Mouse (Mus musculus): Measurements from ENCODE around the gene Morn4. TPM values are rescaled to one million over a fixed set of nuclear protein-coding genes. Genes with fewer than 3 reads are reported as not detected.
"Not testable (repeated sequence)": the region's sequence is repeated elsewhere in the genome, so short reads cannot be mapped to it uniquely, and the experiment has no call there.

Gene Morn4
- polyA plus RNA-seq, 1 experiment, result not detected

DNA sequence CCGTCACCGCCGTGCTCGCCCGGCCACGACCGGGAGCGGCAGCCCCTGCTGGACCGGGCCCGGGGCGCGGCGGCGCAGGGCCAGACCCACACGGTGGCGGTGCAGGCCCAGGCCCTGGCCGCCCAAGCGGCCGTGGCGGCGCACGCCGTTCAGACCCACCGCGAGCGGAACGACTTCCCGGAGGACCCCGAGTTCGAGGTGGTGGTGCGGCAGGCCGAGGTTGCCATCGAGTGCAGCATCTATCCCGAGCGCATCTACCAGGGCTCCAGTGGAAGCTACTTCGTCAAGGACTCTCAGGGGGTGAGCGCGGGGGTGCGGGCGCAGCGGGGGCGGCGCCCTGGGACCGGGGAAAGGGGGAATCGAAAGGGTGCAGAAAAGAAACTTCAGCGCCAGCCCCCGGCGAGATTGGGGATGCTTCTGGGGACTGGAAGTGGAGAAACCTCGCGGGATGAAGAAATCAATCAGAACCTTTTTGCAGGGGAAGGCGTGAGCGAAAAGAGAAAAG is 4.5 kb upstream of the Morn4 start:
- WGBS, result 3% methylated on average over 52 of the region's 52 CpGs
- H3K4me3 ChIP-seq (ENCODE audit: insufficient read depth, low read depth, low read length), result peak overlapping the region; percentile 96
- TF ChIP-seq CTCF (IDR thresholded peaks at IDR 0.05; ENCODE audit: insufficient read depth, low read depth, low read length), result peak; percentile 24; the same call in 1 of the 2 replicates
- no peak for TF ChIP-seq POLR2A (IDR thresholded peaks at IDR 0.05; ENCODE audit: insufficient read depth, low read depth, low read length)
- H3K27ac ChIP-seq (ENCODE audit: insufficient read depth, low read depth, low read length), result peak overlapping the region; percentile 67
- H3K4me1 ChIP-seq (ENCODE audit: control insufficient read depth, insufficient read depth, low read length), result peaks cover 13% of the 10 kb centered on the region

DNA sequence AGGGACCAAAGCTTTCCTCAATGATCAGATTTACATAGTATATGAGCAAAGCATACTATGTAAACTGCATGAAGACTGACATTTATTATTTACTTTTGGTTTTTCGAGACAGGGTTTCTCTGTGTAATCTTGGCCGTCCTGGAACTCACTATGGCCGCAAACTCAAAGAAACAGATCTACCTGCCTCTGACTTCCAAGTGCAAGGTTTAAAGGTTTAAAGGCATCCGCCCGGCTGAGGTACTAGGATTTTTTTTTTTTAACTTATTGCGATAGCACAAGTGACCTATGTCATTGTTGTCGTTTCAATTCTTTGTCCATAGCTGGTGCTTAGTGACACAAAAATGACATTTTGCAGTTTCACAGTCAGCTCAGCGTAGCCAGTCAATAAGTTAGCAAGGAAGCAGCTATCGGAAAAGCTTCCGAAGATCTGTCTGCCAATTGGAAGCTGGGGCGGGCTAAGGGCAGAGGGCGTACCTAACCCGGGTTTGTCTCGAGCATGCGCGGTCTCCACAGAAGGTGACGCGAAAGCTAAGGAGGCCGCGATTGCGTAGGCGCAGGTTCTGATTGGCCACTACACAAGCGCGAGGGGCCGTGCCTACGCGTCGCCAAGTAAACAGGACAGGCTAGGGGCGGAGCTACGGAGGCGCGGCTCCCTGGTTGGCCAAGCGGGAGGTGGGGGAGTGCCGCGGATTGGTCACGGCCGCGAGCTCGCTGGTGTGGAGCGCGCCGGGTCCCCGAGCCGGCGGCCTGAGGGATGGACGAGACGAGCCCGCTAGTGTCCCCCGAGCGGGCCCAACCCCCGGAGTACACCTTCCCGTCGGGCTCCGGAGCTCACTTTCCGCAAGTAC is 3.8 kb upstream of the Morn4 start, which contains the start of gene Pi4k2a:
TSS of gene Pi4k2a (plus strand) at position 723 of the 848 bp plus-strand sequence.
- under 1% methylated on average over 55 of the region's 55 CpGs for WGBS
- peaks cover 13% of the 10 kb centered on the region for H3K4me1 ChIP-seq (ENCODE audit: control insufficient read depth, insufficient read depth, low read length)
- peak within 1 kb of the TSS; percentile 96 for H3K4me3 ChIP-seq (ENCODE audit: insufficient read depth, low read depth, low read length)
- peak within 1 kb of the TSS; percentile 80 for H3K27ac ChIP-seq (ENCODE audit: insufficient read depth, low read depth, low read length)
- TF ChIP-seq CTCF (IDR thresholded peaks at IDR 0.05; ENCODE audit: insufficient read depth, low read depth, low read length), result no peak
- TF ChIP-seq POLR2A (IDR thresholded peaks at IDR 0.05; ENCODE audit: insufficient read depth, low read depth, low read length), result peak; percentile 78

DNA sequence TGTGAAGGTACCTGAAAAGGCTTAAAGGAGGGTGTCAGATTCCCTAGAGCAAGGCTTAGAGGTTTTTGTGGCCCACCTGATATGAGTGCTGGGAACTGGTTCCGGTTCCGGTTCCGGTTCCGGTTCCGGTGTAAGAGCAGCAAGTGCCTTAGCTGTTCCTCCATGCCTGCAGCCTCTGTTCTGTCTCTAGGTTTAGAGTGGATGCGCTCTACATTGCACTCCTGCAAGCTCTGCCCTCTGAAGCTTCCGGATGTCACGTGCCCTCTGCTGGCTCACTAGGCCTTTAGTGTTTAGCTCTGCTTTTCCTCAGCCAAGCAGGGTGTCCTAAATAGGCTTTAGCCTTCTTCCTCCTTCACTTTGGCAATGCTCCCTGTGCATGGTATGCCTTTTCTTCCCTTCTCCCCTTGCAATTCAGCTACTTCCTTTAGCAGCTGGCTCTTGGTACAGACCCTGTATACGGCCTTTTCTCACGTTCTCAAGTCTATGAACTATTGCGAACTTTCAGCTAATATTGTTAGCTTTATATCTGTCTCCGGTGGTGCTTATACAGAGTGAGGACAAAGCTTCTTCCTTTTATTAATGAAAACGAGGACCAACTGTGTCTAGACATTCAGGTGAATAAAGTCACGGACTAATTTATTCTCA is 3.1 kb upstream of the Morn4 start:
- 12% methylated on average over 14 of the region's 14 CpGs for WGBS
- no peak for TF ChIP-seq POLR2A (IDR thresholded peaks at IDR 0.05; ENCODE audit: insufficient read depth, low read depth, low read length)
- TF ChIP-seq CTCF (IDR thresholded peaks at IDR 0.05; ENCODE audit: insufficient read depth, low read depth, low read length), result no peak
- no peak overlapping the region for H3K4me3 ChIP-seq (ENCODE audit: insufficient read depth, low read depth, low read length)

DNA sequence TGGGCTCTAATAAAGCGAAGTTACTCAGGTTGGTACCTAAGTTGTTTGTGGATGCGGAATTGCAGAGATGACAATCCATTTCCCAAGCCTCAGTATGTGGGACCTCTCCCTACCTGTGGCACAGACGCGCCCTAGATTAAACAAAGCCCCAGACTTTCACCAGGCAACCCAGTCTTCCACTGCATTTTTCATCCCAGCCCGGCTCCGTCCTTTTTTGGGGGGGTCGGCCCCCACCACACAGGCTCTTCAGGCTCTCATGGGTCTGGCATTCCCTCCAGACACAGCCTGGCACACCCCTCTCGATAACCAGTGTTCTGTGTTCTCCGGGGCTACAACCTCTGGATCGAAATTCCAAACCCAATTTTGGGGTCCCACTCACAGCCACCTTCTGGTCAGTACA is 467 bp downstream of the Morn4 start:
- H3K4me1 ChIP-seq (ENCODE audit: control insufficient read depth, insufficient read depth, low read length), result peaks cover 4% of the 10 kb centered on the region
- H3K27ac ChIP-seq (ENCODE audit: insufficient read depth, low read depth, low read length), result no peak overlapping the region
- 5% methylated on average over 10 of the region's 10 CpGs for WGBS
- H3K4me3 ChIP-seq (ENCODE audit: insufficient read depth, low read depth, low read length), result peak overlapping the region; percentile 85
- TF ChIP-seq POLR2A (IDR thresholded peaks at IDR 0.05; ENCODE audit: insufficient read depth, low read depth, low read length) (no peak), CTCF (IDR thresholded peaks at IDR 0.05; ENCODE audit: insufficient read depth, low read depth, low read length) (no peak)

More for the DNA sequence above, 3.1 kb upstream of the Morn4 start:
- H3K4me1 ChIP-seq (ENCODE audit: control insufficient read depth, insufficient read depth, low read length), result peaks cover 13% of the 10 kb centered on the region
- peak overlapping the region; percentile 77 for H3K27ac ChIP-seq (ENCODE audit: insufficient read depth, low read depth, low read length)

DNA sequence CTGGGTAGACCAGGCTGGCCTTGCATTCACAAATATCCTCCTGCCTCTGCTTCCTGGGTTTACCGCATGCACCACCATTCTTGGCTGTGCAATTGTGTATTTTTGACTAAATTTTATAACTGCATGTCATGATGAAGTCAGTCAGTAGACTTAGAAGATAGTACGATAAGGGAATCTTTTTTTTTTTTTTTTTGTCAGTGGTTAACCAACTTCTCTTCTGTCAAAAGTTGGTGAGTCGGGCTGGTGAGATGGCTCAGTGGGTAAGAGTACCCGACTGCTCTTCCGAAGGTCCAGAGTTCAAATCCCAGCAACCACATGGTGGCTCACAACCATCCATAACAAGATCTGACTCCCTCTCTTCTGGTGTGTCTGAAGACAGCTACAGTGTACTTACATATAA is 4.5 kb downstream of the Morn4 start:
- 97% methylated on average over 5 of the region's 5 CpGs for WGBS
- H3K4me3 ChIP-seq (ENCODE audit: insufficient read depth, low read depth, low read length); H3K4me1 ChIP-seq (ENCODE audit: control insufficient read depth, insufficient read depth, low read length); H3K27ac ChIP-seq (ENCODE audit: insufficient read depth, low read depth, low read length): not testable (repeated sequence)

DNA sequence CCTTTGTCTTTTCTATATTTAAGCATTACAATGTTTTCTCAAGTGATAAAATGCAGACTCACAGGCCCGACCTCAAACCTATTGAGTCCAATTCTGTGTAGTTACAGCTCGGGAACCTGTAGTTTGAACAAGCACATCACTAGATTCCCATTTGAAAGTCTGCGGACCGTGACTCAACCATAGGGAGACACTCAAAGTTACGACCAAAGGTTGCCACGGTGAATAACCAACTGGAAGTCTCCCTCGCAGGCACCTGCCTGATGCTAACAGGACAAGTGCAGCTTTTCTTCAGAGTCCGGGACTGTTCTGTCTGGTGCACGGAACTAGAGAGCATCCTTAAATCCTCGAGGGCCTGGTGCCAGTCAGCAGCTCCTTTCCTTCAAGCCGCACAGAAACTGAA is 5.7 kb downstream of the Morn4 start:
- H3K4me1 ChIP-seq (ENCODE audit: control insufficient read depth, insufficient read depth, low read length), result no peaks in the 10 kb centered on the region

DNA sequence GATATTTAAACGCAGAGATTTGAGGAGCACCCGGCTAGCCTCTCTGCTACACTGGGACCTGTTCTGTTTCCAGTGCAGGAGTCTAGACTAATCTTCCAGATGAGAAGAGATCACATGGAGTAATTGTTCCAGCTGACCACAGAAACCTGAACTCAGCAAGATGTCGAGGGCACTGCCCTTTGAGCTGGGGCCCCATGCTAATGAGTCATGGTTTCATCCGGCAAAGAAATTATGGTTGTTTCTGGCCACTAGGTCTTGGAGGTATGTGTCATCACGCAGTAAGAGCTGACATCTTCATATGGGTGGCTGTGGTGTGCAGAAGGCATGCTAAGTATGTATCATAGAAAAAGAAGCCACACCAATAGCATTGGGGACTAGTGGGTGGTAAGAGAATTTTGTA is 6.2 kb downstream of the Morn4 start:
- TF ChIP-seq POLR2A (IDR thresholded peaks at IDR 0.05; ENCODE audit: insufficient read depth, low read depth, low read length), result no peak
- no peak for TF ChIP-seq CTCF (IDR thresholded peaks at IDR 0.05; ENCODE audit: insufficient read depth, low read depth, low read length)
- Histone ChIP-seq H3K4me3 (ENCODE audit: insufficient read depth, low read depth, low read length) (no peak overlapping the region), H3K4me1 (ENCODE audit: control insufficient read depth, insufficient read depth, low read length) (no peaks in the 10 kb centered on the region), H3K27ac (ENCODE audit: insufficient read depth, low read depth, low read length) (no peak overlapping the region)
- WGBS, result 79% methylated on average over 5 of the region's 5 CpGs

More for the DNA sequence above, 5.7 kb downstream of the Morn4 start:
- TF ChIP-seq POLR2A (IDR thresholded peaks at IDR 0.05; ENCODE audit: insufficient read depth, low read depth, low read length) (no peak), CTCF (IDR thresholded peaks at IDR 0.05; ENCODE audit: insufficient read depth, low read depth, low read length) (no peak)
- WGBS, result 82% methylated on average over 11 of the region's 11 CpGs
- no peak overlapping the region for H3K4me3 ChIP-seq (ENCODE audit: insufficient read depth, low read depth, low read length)
- H3K27ac ChIP-seq (ENCODE audit: insufficient read depth, low read depth, low read length), result no peak overlapping the region

DNA sequence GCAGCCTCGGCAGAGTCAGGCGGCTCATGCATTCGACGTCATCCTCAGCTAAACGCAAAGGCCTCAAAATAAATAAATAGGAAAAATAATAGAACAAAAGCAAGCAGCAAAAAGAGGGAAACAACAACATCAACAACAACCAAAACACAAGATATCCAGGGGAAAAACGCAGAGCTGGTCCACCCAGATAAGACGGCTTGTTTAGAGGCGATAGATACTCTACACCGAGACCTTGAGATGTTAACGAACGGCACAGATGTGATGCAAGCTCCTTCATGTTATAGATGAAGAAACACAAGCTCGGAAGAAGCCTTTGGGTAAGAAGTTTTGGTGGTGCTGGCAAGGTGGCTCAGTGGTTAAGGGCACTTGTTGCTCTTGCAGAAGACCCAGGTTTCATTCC is 7.2 kb downstream of the Morn4 start:
- Histone ChIP-seq H3K4me1 (ENCODE audit: control insufficient read depth, insufficient read depth, low read length) (no peaks in the 10 kb centered on the region), H3K4me3 (ENCODE audit: insufficient read depth, low read depth, low read length) (no peak overlapping the region), H3K27ac (ENCODE audit: insufficient read depth, low read depth, low read length) (no peak overlapping the region)
- 96% methylated on average over 12 of the region's 12 CpGs for WGBS
- no peak for TF ChIP-seq CTCF (IDR thresholded peaks at IDR 0.05; ENCODE audit: insufficient read depth, low read depth, low read length)
- no peak for TF ChIP-seq POLR2A (IDR thresholded peaks at IDR 0.05; ENCODE audit: insufficient read depth, low read depth, low read length)

DNA sequence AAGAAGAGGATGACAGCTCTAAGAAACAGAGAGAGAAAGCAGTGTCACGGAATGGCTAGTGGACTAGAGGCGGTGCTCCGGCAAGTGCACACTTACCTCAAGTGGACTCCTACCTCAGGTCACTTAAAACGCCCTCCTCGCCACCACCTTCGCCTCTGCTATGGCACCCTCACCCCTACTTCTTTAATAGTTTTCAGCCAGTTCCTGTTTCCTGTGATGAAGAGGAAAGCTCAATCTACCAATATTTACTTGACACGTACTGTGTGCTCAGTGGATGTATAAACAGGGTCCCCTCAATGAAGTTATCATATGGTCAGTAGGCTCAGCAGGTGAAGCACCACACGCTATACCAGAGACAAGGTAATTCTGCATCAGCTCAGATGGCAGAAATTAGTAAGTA is 7.6 kb downstream of the Morn4 start:
- WGBS, result 93% methylated on average over 8 of the region's 8 CpGs
- Histone ChIP-seq H3K4me3 (ENCODE audit: insufficient read depth, low read depth, low read length) (no peak overlapping the region), H3K27ac (ENCODE audit: insufficient read depth, low read depth, low read length) (no peak overlapping the region), H3K4me1 (ENCODE audit: control insufficient read depth, insufficient read depth, low read length) (no peaks in the 10 kb centered on the region)
- no peak for TF ChIP-seq POLR2A (IDR thresholded peaks at IDR 0.05; ENCODE audit: insufficient read depth, low read depth, low read length)
- no peak for TF ChIP-seq CTCF (IDR thresholded peaks at IDR 0.05; ENCODE audit: insufficient read depth, low read depth, low read length)

Measured in olfactory bulb, adult 2 months (tissue).